Mouse (Mus musculus): ENCODE data around the gene Dazap1.
A peak's percentile ranks its signal among the peaks of the same experiment; 100 is the strongest.

Gene Dazap1

DNA sequence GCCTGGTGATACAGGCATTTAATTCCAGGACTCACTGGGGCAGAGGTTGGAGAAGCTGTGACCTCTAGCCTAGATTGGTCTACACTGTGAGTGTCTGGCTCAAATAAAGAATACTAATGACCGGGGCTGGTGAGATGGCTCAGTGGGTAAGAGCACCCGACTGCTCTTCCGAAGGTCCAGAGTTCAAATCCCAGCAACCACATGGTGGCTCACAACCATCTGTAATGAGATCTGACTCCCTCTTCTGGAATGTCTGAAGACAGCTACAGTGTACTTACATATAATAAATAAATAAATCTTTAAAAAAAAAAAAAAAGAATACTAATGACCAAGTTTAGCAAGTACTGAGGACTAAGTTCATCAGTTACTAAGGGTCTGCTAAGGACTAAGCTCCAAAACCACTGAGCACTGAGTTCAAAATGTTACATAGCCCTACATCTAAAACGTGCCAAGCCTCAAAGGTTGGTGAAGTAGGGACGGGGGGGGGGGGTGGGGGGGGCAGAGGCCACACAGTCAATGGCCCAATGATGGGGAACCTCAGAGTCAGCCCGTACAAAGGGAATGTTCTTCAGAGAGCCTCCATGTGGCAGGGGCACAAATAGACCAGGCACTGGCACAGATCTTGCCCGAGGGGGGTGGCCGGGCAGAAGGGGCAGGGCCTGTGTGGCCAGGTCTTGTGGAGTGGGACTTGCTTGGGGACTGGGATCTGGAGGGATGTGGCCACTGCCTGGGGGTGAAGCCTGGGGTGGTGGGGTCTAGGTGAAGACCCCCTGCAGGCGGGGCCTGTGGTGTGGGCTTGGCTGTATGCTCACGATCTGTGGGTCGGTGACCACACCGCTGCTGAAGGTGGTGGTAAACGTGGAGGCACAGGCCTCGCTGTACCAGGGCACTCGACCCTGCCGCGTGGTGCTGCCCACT is 63.1 kb downstream of the Dazap1 start:
- DNase-seq: peak in 1 of 2 experiments; percentile 37

DNA sequence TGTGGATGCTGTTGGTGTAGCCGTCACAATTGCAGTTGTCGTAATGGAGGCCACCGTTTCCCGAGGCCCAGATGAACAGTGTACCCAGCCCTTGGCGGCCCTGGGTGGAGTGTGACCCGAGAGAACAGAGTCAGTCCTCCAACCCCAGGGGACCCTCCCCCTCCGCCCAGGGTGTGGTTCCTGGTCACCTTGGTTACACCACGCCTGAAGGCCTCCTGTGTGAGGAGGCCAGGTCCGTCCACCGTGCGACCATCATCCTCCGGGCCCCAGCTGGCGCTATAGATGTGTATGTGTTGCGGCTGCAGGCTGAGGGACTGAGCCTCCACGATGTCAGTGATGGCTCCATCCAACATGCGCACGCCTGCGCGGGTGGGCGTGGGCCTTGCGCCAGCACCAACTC is 63.8 kb downstream of the Dazap1 start:
- peak in 1 of 2 experiments; percentile 44 for DNase-seq

- peak; percentile 95 to 97 for DNase-seq
Measured at GRCm38 (mm10) chr10:80329273-80330081, 68.2 kb downstream of the Dazap1 start, which contains the start of the genes Pcsk4 and Reep6. Gene Pcsk4 (minus strand): TSS chr10:80329498. Gene Reep6 (plus strand): TSS chr10:80329953.

- no peak for DNase-seq
Measured at GRCm38 (mm10) chr10:80330084-80330483, 68.8 kb downstream of the Dazap1 start.

DNA sequence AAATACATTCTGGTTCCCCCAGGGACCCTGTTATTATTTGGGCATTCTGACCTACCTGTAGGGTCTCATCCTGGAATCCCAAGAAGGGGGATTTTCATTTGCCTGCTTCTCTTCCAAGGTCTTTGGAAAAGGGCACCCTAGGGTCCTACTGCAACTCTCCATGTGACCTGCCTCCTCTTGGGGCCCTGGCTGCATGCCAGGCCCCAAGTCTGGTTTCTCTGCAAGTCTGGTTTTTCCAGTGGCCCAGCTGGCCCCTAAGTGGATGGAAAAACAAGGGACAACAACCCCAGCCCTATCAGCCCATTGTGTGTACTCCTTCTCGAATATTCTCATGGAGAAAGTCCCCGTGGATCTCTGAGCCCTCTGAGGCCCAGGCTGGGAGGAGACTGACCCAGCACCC is 69.6 kb downstream of the Dazap1 start:
- DNase-seq: no peak

- no peak for DNase-seq
Measured at GRCm38 (mm10) chr10:80331636-80332524, 70.6 kb downstream of the Dazap1 start.

GRCm38 (mm10) chr10:80332525-80332989 is 71.3 kb downstream of the Dazap1 start:
- peak; percentile 65 to 67 for DNase-seq

DNA sequence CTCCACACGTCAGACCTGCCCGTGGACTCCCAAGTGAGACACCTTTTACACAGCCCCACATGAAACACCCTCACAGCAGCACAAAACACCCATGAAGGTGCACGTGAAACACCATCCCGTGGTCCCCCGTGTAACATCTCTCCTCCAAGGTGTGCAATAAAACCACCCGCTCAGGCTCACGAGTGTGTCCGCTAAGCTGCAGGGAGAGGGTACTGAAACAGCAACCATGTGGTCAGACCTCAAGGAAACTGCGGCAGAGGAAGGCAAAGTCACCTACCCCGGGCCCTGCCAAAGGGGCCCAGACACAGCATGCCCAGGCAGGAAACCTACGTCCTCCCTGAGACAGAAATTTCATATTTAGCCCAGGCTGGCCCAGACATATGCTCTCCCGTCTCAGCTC is 75.0 kb downstream of the Dazap1 start:
- DNase-seq: no peak

All from cerebellum, postnatal 25 days (tissue).